Mouse (Mus musculus): ENCODE results near the gene Cog1. TPM values are rescaled to one million over a fixed set of nuclear protein-coding genes. Genes with fewer than 3 reads are reported as not detected.
"Not testable (repeated sequence)": the region's sequence is repeated elsewhere in the genome, so short reads cannot be mapped to it uniquely, and the experiment has no call there.

The Cog1 gene
- polyA plus RNA-seq, 1 experiment from 2014 or later, result 24.7 TPM

DNA sequence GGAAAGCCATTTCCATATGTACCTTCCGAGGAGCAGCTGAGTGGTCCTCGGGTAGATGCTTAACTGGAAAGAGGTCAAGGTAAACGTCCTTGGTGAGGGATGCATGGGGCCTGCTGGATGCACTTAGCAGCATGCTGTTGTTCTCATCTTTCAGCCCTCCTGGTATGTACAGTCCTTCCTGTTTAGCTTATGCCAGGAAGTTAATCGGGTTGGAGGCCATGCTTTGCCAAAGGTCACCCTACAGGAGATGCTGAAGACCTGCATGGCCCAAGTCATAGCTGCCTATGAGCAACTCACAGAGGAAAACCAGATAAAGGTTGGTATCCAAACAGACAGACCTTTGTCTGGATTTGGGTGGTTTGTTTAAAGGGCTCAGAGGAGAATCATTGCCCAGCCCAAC, 8.3 kb downstream of the Cog1 start:
- H3K36me3 ChIP-seq (ENCODE audit: control insufficient read depth, insufficient read depth, low read length), result peaks cover 59% of the 10 kb centered on the region
- no peak overlapping the region for H3K4me3 ChIP-seq (ENCODE audit: low read depth, low read length)
- H3K4me2 ChIP-seq, result no peak overlapping the region
- H3K9me3 ChIP-seq (ENCODE audit: control insufficient read depth, low read length), result no peaks in the 10 kb centered on the region
- no peak for DNase-seq (ENCODE audit: low spot score)
- no peak for ATAC-seq (replicated peaks; ENCODE audit: low FRiP score)
- H3K9ac ChIP-seq (ENCODE audit: low read depth, low read length), result no peak overlapping the region
- H3K27ac ChIP-seq (ENCODE audit: low read depth, low read length), result no peak overlapping the region
- WGBS, result 69% methylated on average over 4 of the region's 4 CpGs
- no peaks in the 10 kb centered on the region for H3K27me3 ChIP-seq (replicated peaks; ENCODE audit: control insufficient read depth, insufficient read depth, low read length)
- no peaks in the 10 kb centered on the region for H3K4me1 ChIP-seq (replicated peaks; ENCODE audit: control insufficient read depth, insufficient read depth, low read length)

DNA sequence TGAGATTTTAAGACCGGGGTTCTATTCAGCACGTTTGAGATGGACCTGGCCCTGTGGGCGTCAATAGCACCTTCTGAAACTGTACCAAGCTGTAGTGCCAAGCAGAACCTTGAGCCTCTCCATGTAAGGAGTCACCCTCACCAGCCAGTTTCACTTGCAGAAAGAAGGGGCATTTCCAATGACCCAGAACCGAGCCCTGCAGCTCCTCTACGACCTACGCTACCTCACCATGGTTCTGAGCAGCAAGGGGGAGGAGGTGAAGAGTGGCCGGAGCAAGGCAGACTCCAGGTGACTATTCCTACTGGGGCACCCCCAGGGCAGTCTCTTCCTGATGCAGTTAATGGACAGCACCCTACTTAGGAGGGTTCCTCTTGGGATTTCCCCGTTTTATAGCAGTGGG, 9.3 kb downstream of the Cog1 start:
- Histone ChIP-seq H3K27me3 (replicated peaks; ENCODE audit: control insufficient read depth, insufficient read depth, low read length) (no peaks in the 10 kb centered on the region), H3K4me3 (ENCODE audit: low read depth, low read length) (no peak overlapping the region), H3K4me2 (no peak overlapping the region), H3K9ac (ENCODE audit: low read depth, low read length) (no peak overlapping the region), H3K4me1 (replicated peaks; ENCODE audit: control insufficient read depth, insufficient read depth, low read length) (no peaks in the 10 kb centered on the region), H3K9me3 (ENCODE audit: control insufficient read depth, low read length) (no peaks in the 10 kb centered on the region), H3K36me3 (ENCODE audit: control insufficient read depth, insufficient read depth, low read length) (peaks cover 58% of the 10 kb centered on the region), H3K27ac (ENCODE audit: low read depth, low read length) (no peak overlapping the region)
- WGBS, result 88% methylated on average over 8 of the region's 8 CpGs
- ATAC-seq (replicated peaks; ENCODE audit: low FRiP score) (no peak), DNase-seq (ENCODE audit: low spot score) (no peak)

DNA sequence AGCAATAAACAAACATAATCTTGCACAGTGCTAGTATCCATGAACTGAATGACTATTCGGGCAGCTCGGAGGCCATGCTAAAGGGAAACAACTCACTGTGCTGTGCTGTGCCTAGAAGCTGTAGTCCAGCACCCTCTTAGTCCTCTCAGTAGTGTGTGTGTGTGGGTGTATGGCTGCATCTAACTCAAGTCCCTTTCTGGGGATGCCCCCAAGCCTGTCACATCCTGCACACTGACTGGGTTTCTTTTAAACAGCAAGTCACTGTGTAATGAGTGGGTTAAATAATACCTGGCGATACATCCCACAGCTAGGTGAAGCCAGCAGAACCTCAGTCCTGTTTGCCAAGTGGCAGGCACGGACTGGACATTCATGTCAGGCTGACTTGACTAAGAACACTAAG, 9.8 kb downstream of the Cog1 start:
- WGBS, result 86% methylated on average over 4 of the region's 4 CpGs
- DNase-seq (ENCODE audit: low spot score) (no peak), ATAC-seq (replicated peaks; ENCODE audit: low FRiP score) (no peak)
- no peak overlapping the region for H3K27ac ChIP-seq (ENCODE audit: low read depth, low read length)
- no peaks in the 10 kb centered on the region for H3K9me3 ChIP-seq (ENCODE audit: control insufficient read depth, low read length)
- no peak overlapping the region for H3K4me3 ChIP-seq (ENCODE audit: low read depth, low read length)
- no peak overlapping the region for H3K9ac ChIP-seq (ENCODE audit: low read depth, low read length)
- no peaks in the 10 kb centered on the region for H3K4me1 ChIP-seq (replicated peaks; ENCODE audit: control insufficient read depth, insufficient read depth, low read length)
- H3K36me3 ChIP-seq (ENCODE audit: control insufficient read depth, insufficient read depth, low read length), result peaks cover 60% of the 10 kb centered on the region
- no peaks in the 10 kb centered on the region for H3K27me3 ChIP-seq (replicated peaks; ENCODE audit: control insufficient read depth, insufficient read depth, low read length)
- H3K4me2 ChIP-seq, result no peak overlapping the region

DNA sequence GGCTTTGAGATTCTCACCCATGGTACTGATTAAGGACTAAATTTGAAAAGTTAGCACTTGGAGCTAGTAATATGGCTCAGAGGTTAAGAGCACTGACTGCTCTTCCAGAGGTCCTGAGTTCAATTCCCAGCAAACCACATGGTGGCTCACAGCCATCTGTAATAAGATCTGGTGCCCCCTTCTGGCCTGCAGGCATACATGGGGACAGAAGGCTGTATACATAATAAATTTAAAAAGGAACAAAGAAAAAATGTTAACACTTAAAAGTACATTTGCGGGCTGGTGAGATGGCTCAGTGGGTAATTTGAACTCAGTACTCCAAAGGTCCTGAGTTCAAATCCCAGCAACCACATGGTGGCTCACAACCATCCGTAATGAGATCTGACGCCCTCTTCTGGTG, 11.2 kb downstream of the Cog1 start:
- not testable (repeated sequence) for H3K9me3 ChIP-seq (ENCODE audit: control insufficient read depth, low read length); ATAC-seq (replicated peaks; ENCODE audit: low FRiP score); H3K4me1 ChIP-seq (replicated peaks; ENCODE audit: control insufficient read depth, insufficient read depth, low read length); H3K4me2 ChIP-seq; H3K4me3 ChIP-seq (ENCODE audit: low read depth, low read length); DNase-seq (ENCODE audit: low spot score); H3K27ac ChIP-seq (ENCODE audit: low read depth, low read length); H3K27me3 ChIP-seq (replicated peaks; ENCODE audit: control insufficient read depth, insufficient read depth, low read length); H3K9ac ChIP-seq (ENCODE audit: low read depth, low read length)
- peaks cover 53% of the 10 kb centered on the region for H3K36me3 ChIP-seq (ENCODE audit: control insufficient read depth, insufficient read depth, low read length)
- WGBS, result 90% methylated on average over 3 of the region's 3 CpGs

DNA sequence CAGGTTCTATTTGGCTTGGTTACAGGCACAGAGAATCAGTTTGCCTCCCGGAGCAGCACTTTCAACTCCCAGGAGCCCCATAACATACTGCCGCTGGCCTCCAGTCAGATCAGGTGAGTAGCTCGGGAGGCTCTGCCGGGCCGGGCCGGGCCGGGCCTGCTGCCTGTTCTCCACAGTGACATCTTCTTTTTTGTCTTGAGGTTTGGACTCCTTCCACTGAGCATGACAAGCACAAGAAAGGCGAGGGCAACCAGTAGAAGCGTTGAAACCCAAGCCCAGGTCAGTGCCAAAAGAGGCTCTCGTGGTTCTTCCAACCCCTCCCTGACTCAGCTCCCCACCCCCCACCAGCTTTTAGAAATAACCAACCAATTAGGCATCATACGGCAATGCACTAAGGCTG, 12.0 kb downstream of the Cog1 start:
- Histone ChIP-seq H3K4me3 (ENCODE audit: low read depth, low read length) (no peak overlapping the region), H3K4me1 (replicated peaks; ENCODE audit: control insufficient read depth, insufficient read depth, low read length) (no peaks in the 10 kb centered on the region), H3K27me3 (replicated peaks; ENCODE audit: control insufficient read depth, insufficient read depth, low read length) (no peaks in the 10 kb centered on the region), H3K9me3 (ENCODE audit: control insufficient read depth, low read length) (no peaks in the 10 kb centered on the region), H3K9ac (ENCODE audit: low read depth, low read length) (no peak overlapping the region), H3K36me3 (ENCODE audit: control insufficient read depth, insufficient read depth, low read length) (peaks cover 50% of the 10 kb centered on the region), H3K4me2 (no peak overlapping the region), H3K27ac (ENCODE audit: low read depth, low read length) (no peak overlapping the region)
- WGBS, result 94% methylated on average over 11 of the region's 11 CpGs
- DNase-seq (ENCODE audit: low spot score) (no peak), ATAC-seq (replicated peaks; ENCODE audit: low FRiP score) (no peak)

DNA sequence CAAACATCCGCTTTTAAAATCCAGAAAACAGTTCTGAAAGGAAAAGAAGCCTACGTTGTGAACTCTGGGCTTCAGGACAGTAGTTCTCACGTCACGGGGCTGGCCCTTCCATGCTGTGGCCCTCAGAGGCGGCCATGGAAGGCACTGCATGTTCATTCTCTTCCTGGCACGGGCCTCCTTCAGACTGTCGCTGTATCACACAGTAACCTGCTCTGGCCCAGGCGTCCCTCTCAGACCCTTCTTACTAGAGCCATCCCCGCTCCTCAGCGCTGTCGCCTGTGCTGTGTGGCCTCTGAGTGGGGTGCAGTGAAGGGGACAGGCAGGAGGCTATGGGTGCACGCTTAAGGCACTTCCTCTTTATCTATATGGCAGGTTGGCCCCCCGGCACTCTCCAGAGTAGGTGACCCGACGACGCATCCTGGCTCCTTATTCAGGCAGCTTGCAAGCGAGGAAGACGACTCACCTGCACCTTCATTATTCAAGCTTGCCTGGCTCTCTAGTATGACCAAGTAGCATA, 12.9 kb downstream of the Cog1 start:
- Histone ChIP-seq H3K4me2 (no peak overlapping the region), H3K9me3 (ENCODE audit: control insufficient read depth, low read length) (no peaks in the 10 kb centered on the region), H3K4me3 (ENCODE audit: low read depth, low read length) (no peak overlapping the region), H3K36me3 (ENCODE audit: control insufficient read depth, insufficient read depth, low read length) (peaks cover 42% of the 10 kb centered on the region), H3K4me1 (replicated peaks; ENCODE audit: control insufficient read depth, insufficient read depth, low read length) (peaks cover 9% of the 10 kb centered on the region), H3K9ac (ENCODE audit: low read depth, low read length) (no peak overlapping the region), H3K27ac (ENCODE audit: low read depth, low read length) (no peak overlapping the region), H3K27me3 (replicated peaks; ENCODE audit: control insufficient read depth, insufficient read depth, low read length) (no peaks in the 10 kb centered on the region)
- WGBS, result 91% methylated on average over 18 of the region's 18 CpGs
- no peak for ATAC-seq (replicated peaks; ENCODE audit: low FRiP score)
- DNase-seq (ENCODE audit: low spot score), result no peak

DNA sequence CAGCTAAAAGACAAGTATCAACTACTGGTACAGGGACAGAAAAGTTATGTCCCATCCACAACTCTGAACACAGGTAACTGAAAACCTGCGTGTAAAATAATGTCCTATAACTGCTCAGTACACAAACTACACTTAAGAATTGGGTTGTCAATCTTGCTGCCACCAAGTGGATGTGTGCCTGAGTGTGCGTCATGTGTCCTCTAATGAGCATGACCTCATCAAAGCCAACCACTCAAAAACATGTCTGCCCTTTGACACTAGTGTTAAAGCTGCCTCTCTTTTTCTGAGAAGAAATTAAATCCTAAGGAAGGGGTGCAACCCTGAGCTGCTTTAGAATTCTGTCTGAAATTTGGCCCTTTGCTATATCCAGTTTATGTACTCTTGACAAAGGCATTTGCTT, 15.3 kb downstream of the Cog1 start:
- no peak for ATAC-seq (replicated peaks; ENCODE audit: low FRiP score)

DNA sequence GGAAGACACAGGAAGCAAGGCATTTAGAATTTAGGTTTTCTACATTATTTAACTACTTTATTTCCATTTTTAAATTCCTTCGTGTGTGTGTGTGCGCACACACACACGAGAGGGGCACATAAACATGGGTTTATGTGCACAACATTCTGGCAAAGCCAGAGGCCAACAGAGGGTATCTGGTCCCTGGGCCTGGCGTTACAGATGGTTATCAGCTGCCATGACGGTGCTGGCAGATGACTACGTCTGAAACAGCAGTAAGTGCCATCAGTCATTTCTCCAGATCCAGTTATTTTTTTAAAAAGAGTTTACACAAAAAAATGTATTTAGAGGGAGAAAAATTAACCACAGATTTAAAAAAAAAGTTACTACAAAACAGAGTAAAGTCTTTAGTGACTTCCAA, 17.2 kb downstream of the Cog1 start:
- Histone ChIP-seq H3K27ac (ENCODE audit: low read depth, low read length) (peak overlapping the region; percentile 38; the same call in 1 of the 2 replicates), H3K4me3 (ENCODE audit: low read depth, low read length) (no peak overlapping the region), H3K4me2 (peak overlapping the region; percentile 33), H3K9ac (ENCODE audit: low read depth, low read length) (no peak overlapping the region), H3K36me3 (ENCODE audit: control insufficient read depth, insufficient read depth, low read length) (peaks cover 35% of the 10 kb centered on the region), H3K27me3 (replicated peaks; ENCODE audit: control insufficient read depth, insufficient read depth, low read length) (no peaks in the 10 kb centered on the region), H3K4me1 (replicated peaks; ENCODE audit: control insufficient read depth, insufficient read depth, low read length) (peaks cover 37% of the 10 kb centered on the region), H3K9me3 (ENCODE audit: control insufficient read depth, low read length) (no peaks in the 10 kb centered on the region)
- WGBS, result 56% methylated on average over 6 of the region's 6 CpGs
- DNase-seq (ENCODE audit: low spot score) (no peak), ATAC-seq (replicated peaks; ENCODE audit: low FRiP score) (0 out of 2 replicates have a peak, but pooled peaks have one; percentile 58)

More for the DNA sequence above, 15.3 kb downstream of the Cog1 start:
- Histone ChIP-seq H3K9me3 (ENCODE audit: control insufficient read depth, low read length) (no peaks in the 10 kb centered on the region), H3K36me3 (ENCODE audit: control insufficient read depth, insufficient read depth, low read length) (peaks cover 37% of the 10 kb centered on the region), H3K27ac (ENCODE audit: low read depth, low read length) (no peak overlapping the region), H3K27me3 (replicated peaks; ENCODE audit: control insufficient read depth, insufficient read depth, low read length) (no peaks in the 10 kb centered on the region), H3K4me3 (ENCODE audit: low read depth, low read length) (no peak overlapping the region), H3K4me1 (replicated peaks; ENCODE audit: control insufficient read depth, insufficient read depth, low read length) (peaks cover 30% of the 10 kb centered on the region), H3K9ac (ENCODE audit: low read depth, low read length) (no peak overlapping the region), H3K4me2 (no peak overlapping the region)
- 86% methylated on average over 2 of the region's 2 CpGs for WGBS
- DNase-seq (ENCODE audit: low spot score), result no peak

DNA sequence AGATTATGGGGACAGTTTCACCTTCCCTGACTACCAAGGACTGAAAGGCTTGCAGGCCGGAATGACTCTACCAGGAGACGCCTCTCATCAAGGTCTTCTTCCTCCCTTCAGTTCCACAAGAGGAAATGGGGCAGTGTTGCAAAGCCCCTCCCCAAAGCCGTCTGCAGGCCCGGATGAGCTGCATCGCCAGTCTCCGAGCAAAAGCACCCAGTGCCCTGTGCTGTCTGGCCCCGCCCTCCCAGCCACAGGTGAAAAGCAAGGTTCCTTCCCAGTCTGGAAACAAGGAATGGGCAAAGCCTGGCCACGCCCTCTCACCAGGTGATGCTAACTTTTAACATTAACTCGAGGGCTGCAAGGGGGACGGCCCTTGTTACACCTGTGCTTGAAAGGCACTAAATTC, 17.7 kb downstream of the Cog1 start:
- DNase-seq (ENCODE audit: low spot score) (no peak), ATAC-seq (replicated peaks; ENCODE audit: low FRiP score) (no peak)
- H3K36me3 ChIP-seq (ENCODE audit: control insufficient read depth, insufficient read depth, low read length), result peaks cover 37% of the 10 kb centered on the region
- no peaks in the 10 kb centered on the region for H3K9me3 ChIP-seq (ENCODE audit: control insufficient read depth, low read length)
- H3K9ac ChIP-seq (ENCODE audit: low read depth, low read length), result no peak overlapping the region
- H3K4me2 ChIP-seq, result peak overlapping the region; percentile 44
- H3K27ac ChIP-seq (ENCODE audit: low read depth, low read length), result peak overlapping the region; percentile 38; the same call in 1 of the 2 replicates
- 49% methylated on average over 10 of the region's 10 CpGs for WGBS
- no peaks in the 10 kb centered on the region for H3K27me3 ChIP-seq (replicated peaks; ENCODE audit: control insufficient read depth, insufficient read depth, low read length)
- no peak overlapping the region for H3K4me3 ChIP-seq (ENCODE audit: low read depth, low read length)
- peaks cover 37% of the 10 kb centered on the region for H3K4me1 ChIP-seq (replicated peaks; ENCODE audit: control insufficient read depth, insufficient read depth, low read length)

All from liver, embryonic 11.5 days (tissue).